Mouse (Mus musculus) liver, embryonic 14.5 days (tissue): ENCODE results near the gene Plekhf1.

Experiments used
- CTCF ChIP-seq: IDR thresholded peaks from 2 replicates; pipeline ENCODE4 v1.5.1; 2016; ENCODE audit warnings: antibody characterized with exemption, low read depth, control low read depth
- EP300 ChIP-seq: IDR thresholded peaks from 2 replicates; pipeline ENCODE4 v1.6.1; 2016; ENCODE audit warnings: antibody characterized with exemption, low read depth

- no peak for TF ChIP-seq CTCF
- TF ChIP-seq EP300 = no peak
Observed at GRCm38 (mm10) chr7:38215697-38216096, 12.1 kb downstream of the Plekhf1 start.
